Mouse (Mus musculus): ENCODE measurements around the gene Ckap2. TPM values are rescaled to one million over a fixed set of nuclear protein-coding genes. Genes with fewer than 3 reads are reported as not detected.
A peak's percentile ranks its signal among the peaks of the same experiment; 100 is the strongest.

The Ckap2 gene
- 35.6 and 38.4 TPM in 2 replicates for polyA plus RNA-seq (2015; fragmentation: Nextera tagmentation; extraction: Ambion mirVana)

- Histone ChIP-seq H3K9me3 (replicated peaks) (no peaks in the 10 kb centered on the region), H3K27ac (replicated peaks) (peak within 1 kb of the TSS; percentile 85), H3K4me3 (replicated peaks) (peak within 1 kb of the TSS; percentile 89), H3K27me3 (no peaks in the 10 kb centered on the region), H3K4me2 (replicated peaks) (peak within 1 kb of the TSS; percentile 71), H3K4me1 (peaks cover 18% of the 10 kb centered on the region), H3K36me3 (no peaks in the 10 kb centered on the region), H3K9ac (peak within 1 kb of the TSS; percentile 69)
- peak; percentile 96 for ATAC-seq (ENCODE audit: insufficient number of reproducible peaks, low FRiP score, low TSS enrichment, low read depth)
- 1% methylated on average over 63 of the region's 63 CpGs for WGBS
These were observed at the start of gene Ckap2 for GRCm38 (mm10) chr8:22185431-22186397. Gene Ckap2, minus strand, starts transcription at chr8:22185819.

DNA sequence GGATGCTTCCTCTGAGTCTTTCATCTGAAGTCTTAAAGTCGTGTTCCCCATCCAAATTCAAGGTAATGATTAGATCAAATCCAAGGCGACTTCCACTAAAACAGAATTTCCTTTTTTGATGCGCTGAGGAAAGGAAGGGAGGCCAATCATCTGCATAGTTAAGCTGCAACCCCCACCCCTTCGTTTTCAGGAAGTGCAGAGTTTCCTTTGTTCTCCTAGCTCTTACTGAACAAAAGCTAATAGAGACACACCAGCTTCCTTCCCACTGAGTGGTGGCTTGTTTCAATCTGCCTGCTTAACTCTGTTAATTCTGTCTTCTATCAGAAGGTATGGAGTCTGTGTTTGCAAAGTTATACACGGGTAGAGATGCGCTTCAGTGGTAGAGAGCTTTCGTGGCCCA lies 43.0 kb upstream of the Ckap2 start:
- Histone ChIP-seq H3K27ac (replicated peaks) (no peak overlapping the region), H3K27me3 (0 out of 2 replicates have a peak, but pooled peaks cover 5% of the 10 kb centered on the region), H3K9me3 (replicated peaks) (no peaks in the 10 kb centered on the region), H3K4me1 (no peaks in the 10 kb centered on the region), H3K4me2 (replicated peaks) (no peak overlapping the region), H3K36me3 (no peaks in the 10 kb centered on the region), H3K4me3 (replicated peaks) (no peak overlapping the region), H3K9ac (no peak overlapping the region)
- WGBS: 39% methylated on average over 7 of the region's 7 CpGs
- no peak for ATAC-seq (ENCODE audit: insufficient number of reproducible peaks, low FRiP score, low TSS enrichment, low read depth)

GRCm38 (mm10) chr8:22227061-22227877 lies 41.6 kb upstream of the Ckap2 start, which contains the start of gene Thsd1:
Gene Thsd1, plus strand, starts transcription at chr8:22227313.
- Histone ChIP-seq H3K27me3 (0 out of 2 replicates have a peak, but pooled peaks cover 5% of the 10 kb centered on the region), H3K27ac (replicated peaks) (no peak within 1 kb of the TSS), H3K4me3 (replicated peaks) (peak within 1 kb of the TSS; percentile 53), H3K9me3 (replicated peaks) (no peaks in the 10 kb centered on the region), H3K9ac (no peak within 1 kb of the TSS), H3K36me3 (peaks cover 11% of the 10 kb centered on the region; the same call in 1 of the 2 replicates), H3K4me1 (no peaks in the 10 kb centered on the region), H3K4me2 (replicated peaks) (peak within 1 kb of the TSS; percentile 92)
- WGBS: under 1% methylated on average over 38 of the region's 39 CpGs
- peak; percentile 69 for ATAC-seq (ENCODE audit: insufficient number of reproducible peaks, low FRiP score, low TSS enrichment, low read depth)

DNA sequence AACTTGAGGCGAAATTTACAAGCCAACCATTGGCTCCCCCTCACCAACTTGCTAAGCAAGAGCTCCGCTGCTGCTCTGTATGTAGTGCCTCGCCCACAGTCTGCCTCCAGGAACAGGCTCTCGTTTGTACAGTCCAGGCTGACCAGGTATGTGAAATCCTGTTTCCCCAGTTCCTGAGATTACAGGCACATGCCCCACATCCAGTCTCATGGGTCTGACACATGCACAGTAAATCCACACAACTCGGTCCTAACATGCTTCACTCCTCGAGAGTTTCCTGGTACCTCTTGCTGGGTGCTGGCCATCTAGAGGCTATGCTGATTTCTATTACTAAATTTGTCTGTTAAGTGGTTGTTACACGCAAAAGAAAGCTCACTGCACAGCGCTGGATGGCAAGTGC lies 40.7 kb upstream of the Ckap2 start:
- H3K4me2 ChIP-seq (replicated peaks): no peak overlapping the region
- H3K36me3 ChIP-seq: peaks cover 16% of the 10 kb centered on the region; the same call in 1 of the 2 replicates
- WGBS: 49% methylated on average over 8 of the region's 8 CpGs
- H3K4me3 ChIP-seq (replicated peaks): no peak overlapping the region
- no peak overlapping the region for H3K9ac ChIP-seq
- H3K9me3 ChIP-seq (replicated peaks): no peaks in the 10 kb centered on the region
- H3K27me3 ChIP-seq: 0 out of 2 replicates have a peak, but pooled peaks cover 5% of the 10 kb centered on the region
- no peak for ATAC-seq (ENCODE audit: insufficient number of reproducible peaks, low FRiP score, low TSS enrichment, low read depth)
- H3K27ac ChIP-seq (replicated peaks): no peak overlapping the region
- H3K4me1 ChIP-seq: no peaks in the 10 kb centered on the region

GRCm38 (mm10) chr8:22214826-22215225 lies 29.2 kb upstream of the Ckap2 start:
- Histone ChIP-seq H3K4me1 (no peaks in the 10 kb centered on the region), H3K4me2 (replicated peaks) (no peak overlapping the region), H3K27ac (replicated peaks) (no peak overlapping the region), H3K27me3 (no peaks in the 10 kb centered on the region), H3K4me3 (replicated peaks) (no peak overlapping the region), H3K9me3 (replicated peaks) (no peaks in the 10 kb centered on the region), H3K9ac (no peak overlapping the region), H3K36me3 (peaks cover 73% of the 10 kb centered on the region)
- no peak for ATAC-seq (ENCODE audit: insufficient number of reproducible peaks, low FRiP score, low TSS enrichment, low read depth)
- WGBS: 94% methylated on average over 10 of the region's 10 CpGs

DNA sequence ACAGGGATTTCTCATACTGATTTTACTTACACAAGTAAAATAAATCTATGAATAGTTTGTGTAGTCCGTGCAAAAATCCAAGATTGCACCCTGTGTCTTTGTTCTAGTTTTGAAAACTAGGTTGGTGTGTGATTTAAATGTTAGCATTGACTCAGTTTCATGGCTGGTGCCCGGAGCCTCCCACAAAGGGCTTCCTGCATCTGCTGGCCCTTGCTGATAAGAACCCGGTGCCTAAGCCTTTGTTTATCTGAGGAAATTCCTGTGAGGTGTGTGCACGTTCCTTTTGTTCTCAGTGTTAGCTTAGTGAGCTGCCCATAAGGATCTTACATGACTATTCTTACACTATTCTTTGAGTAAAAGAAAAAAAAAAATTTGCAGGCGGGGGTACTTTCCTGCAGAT lies 23.4 kb upstream of the Ckap2 start:
- no peak overlapping the region for H3K27ac ChIP-seq (replicated peaks)

GRCm38 (mm10) chr8:22207535-22207934 lies 21.9 kb upstream of the Ckap2 start:
- no peak overlapping the region for H3K27ac ChIP-seq (replicated peaks)
- no peak overlapping the region for H3K4me3 ChIP-seq (replicated peaks)
- 81% methylated on average over 4 of the region's 4 CpGs for WGBS
- H3K9me3 ChIP-seq (replicated peaks): no peaks in the 10 kb centered on the region
- no peaks in the 10 kb centered on the region for H3K4me1 ChIP-seq
- H3K36me3 ChIP-seq: peaks cover 39% of the 10 kb centered on the region
- H3K4me2 ChIP-seq (replicated peaks): no peak overlapping the region
- H3K9ac ChIP-seq: no peak overlapping the region
- no peak for ATAC-seq (ENCODE audit: insufficient number of reproducible peaks, low FRiP score, low TSS enrichment, low read depth)
- no peaks in the 10 kb centered on the region for H3K27me3 ChIP-seq

More for the DNA sequence above, 23.4 kb upstream of the Ckap2 start:
- no peaks in the 10 kb centered on the region for H3K27me3 ChIP-seq
- no peaks in the 10 kb centered on the region for H3K9me3 ChIP-seq (replicated peaks)
- no peak for ATAC-seq (ENCODE audit: insufficient number of reproducible peaks, low FRiP score, low TSS enrichment, low read depth)
- no peaks in the 10 kb centered on the region for H3K4me1 ChIP-seq
- H3K4me2 ChIP-seq (replicated peaks): no peak overlapping the region
- H3K36me3 ChIP-seq: peaks cover 36% of the 10 kb centered on the region
- no peak overlapping the region for H3K4me3 ChIP-seq (replicated peaks)
- WGBS: 64% methylated on average over 5 of the region's 5 CpGs
- H3K9ac ChIP-seq: no peak overlapping the region

- Histone ChIP-seq H3K36me3 (peaks cover 41% of the 10 kb centered on the region), H3K27me3 (no peaks in the 10 kb centered on the region), H3K4me3 (replicated peaks) (no peak overlapping the region), H3K9ac (no peak overlapping the region), H3K4me1 (peaks cover 4% of the 10 kb centered on the region), H3K27ac (replicated peaks) (no peak overlapping the region), H3K9me3 (replicated peaks) (no peaks in the 10 kb centered on the region), H3K4me2 (replicated peaks) (no peak overlapping the region)
- 96% methylated on average over 8 of the region's 8 CpGs for WGBS
- no peak for ATAC-seq (ENCODE audit: insufficient number of reproducible peaks, low FRiP score, low TSS enrichment, low read depth)
These were observed 13.9 kb upstream of the Ckap2 start for GRCm38 (mm10) chr8:22199481-22199880.

DNA sequence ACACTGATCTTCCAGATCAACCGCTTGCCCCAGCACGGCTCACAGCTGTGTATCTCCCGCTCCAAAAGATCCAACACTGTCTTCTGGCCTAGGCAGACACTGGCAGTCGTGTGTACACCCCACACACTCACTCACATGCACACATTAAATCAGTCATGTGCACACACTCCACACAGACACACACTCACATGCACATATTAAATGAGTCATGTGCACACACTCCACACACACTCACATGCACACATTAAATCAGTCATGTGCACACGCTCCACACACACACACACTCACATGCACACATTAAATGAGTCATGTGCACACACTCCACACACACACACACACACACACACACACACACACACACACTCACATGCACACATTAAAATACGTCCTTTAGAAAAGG lies 12.3 kb upstream of the Ckap2 start:
- ATAC-seq (ENCODE audit: insufficient number of reproducible peaks, low FRiP score, low TSS enrichment, low read depth): no peak

GRCm38 (mm10) chr8:22193432-22194010 lies 7.9 kb upstream of the Ckap2 start:
- Histone ChIP-seq H3K4me2 (replicated peaks) (peak overlapping the region; percentile 58), H3K4me3 (replicated peaks) (peak overlapping the region; percentile 83), H3K36me3 (no peaks in the 10 kb centered on the region), H3K9me3 (replicated peaks) (no peaks in the 10 kb centered on the region), H3K27me3 (no peaks in the 10 kb centered on the region), H3K4me1 (peaks cover 13% of the 10 kb centered on the region), H3K9ac (peak overlapping the region; percentile 91), H3K27ac (replicated peaks) (peak overlapping the region; percentile 98)
- ATAC-seq (ENCODE audit: insufficient number of reproducible peaks, low FRiP score, low TSS enrichment, low read depth): no peak
- 10% methylated on average over 12 of the region's 12 CpGs for WGBS

More for the DNA sequence above, 12.3 kb upstream of the Ckap2 start:
- no peak overlapping the region for H3K4me3 ChIP-seq (replicated peaks)
- no peak overlapping the region for H3K9ac ChIP-seq
- peaks cover 13% of the 10 kb centered on the region for H3K4me1 ChIP-seq
- H3K27ac ChIP-seq (replicated peaks): no peak overlapping the region
- no peaks in the 10 kb centered on the region for H3K27me3 ChIP-seq
- H3K9me3 ChIP-seq (replicated peaks): no peaks in the 10 kb centered on the region
- peaks cover 29% of the 10 kb centered on the region for H3K36me3 ChIP-seq
- 90% methylated on average over 6 of the region's 6 CpGs for WGBS
- H3K4me2 ChIP-seq (replicated peaks): no peak overlapping the region
